Mouse (Mus musculus) megakaryocyte, adult 5-6 weeks (primary cell): ENCODE data around the gene Itih4. TPM values are rescaled to one million over a fixed set of nuclear protein-coding genes. Genes with fewer than 3 reads are reported as not detected.
A peak's percentile ranks its signal among the peaks of the same experiment; 100 is the strongest.

Source experiments
- ATAC-seq: 2 replicates; pipeline ENCODE4 v1.8.0; 2016; ENCODE audit warnings: mild to moderate bottlenecking, inconsistent platforms; ENCODE audit not compliant: poor library complexity, severe bottlenecking
- total RNA-seq, 2 experiments: library from RNA; stranded (forward) in 1 of 2; stranded (reverse) in 1 of 2; fragments of 153-499, 151-499 nt in 1 of 2; fragments of 221-1000, 200-1000 nt in 1 of 2; gene quantifications; 2 replicates each; pipeline versions ENCODE4 v1.2.3 to v1.2.4; 2015 to 2017

The Itih4 gene
- total RNA-seq, 2 experiments from 2014 or later: not detected

DNA sequence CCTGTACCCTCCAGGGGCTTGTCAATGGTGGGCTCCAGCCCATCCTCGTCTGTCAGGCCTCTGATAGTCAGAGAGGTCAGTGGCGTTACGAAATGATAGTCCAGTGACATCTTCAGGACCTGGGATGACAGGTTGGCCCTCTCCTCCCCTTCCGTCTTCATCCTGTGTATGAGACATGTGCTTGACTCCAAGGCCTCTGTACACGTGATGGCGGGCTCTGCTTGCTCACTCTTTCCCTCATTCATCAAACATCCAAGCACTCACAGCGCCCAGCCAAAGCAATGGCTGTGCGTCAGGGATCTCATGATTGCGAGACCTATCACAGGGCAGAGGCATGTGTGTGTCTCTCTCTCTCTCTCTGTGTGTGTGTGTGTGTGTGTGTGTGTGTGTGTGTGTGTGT, 47.1 kb downstream of the Itih4 start:
- no peak for ATAC-seq

DNA sequence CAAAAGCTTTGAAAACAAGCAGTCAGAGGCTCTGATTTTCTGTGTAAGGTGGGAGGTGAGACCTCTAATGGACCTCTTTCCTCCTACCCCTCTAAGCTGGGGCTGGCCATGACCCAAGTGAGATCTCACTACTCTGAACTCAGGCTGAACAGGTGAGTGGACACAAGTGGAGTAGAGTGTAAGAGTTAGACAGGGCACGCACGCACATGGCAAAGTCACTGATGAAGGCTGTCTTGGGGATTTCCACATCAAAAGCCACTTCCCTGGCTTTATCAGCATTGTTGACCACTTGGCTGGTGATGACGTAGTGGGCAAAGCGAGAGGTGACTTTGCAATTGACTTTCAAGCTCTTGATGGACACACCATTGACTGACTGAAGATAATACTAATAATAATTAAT, 56.0 kb downstream of the Itih4 start:
- 0 out of 2 replicates have a peak, but pooled peaks have one; percentile 33 for ATAC-seq

DNA sequence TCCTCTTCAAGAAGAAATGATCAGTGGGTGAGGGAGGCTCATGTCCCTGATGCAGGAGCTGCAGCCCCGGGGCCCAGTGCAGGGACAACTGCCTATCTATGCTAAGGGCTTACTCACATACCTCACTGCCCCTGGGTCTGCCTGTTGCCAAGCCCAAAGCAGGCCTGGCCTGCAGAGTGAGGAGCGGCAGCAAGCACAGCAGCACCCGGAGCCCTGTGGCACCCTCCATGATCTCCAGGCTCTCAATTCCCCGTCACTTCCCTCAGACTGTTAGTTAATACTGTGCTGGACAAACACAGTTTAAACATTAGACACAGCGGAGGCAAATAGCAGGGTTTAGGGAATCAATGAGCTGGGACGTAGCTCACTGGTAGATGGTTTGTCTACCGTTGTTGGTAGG, 56.8 kb downstream of the Itih4 start, which contains the start of gene Itih1:
Gene Itih1 (minus strand): TSS at position 252 of the 400 bp plus-strand sequence.
- ATAC-seq: no peak

DNA sequence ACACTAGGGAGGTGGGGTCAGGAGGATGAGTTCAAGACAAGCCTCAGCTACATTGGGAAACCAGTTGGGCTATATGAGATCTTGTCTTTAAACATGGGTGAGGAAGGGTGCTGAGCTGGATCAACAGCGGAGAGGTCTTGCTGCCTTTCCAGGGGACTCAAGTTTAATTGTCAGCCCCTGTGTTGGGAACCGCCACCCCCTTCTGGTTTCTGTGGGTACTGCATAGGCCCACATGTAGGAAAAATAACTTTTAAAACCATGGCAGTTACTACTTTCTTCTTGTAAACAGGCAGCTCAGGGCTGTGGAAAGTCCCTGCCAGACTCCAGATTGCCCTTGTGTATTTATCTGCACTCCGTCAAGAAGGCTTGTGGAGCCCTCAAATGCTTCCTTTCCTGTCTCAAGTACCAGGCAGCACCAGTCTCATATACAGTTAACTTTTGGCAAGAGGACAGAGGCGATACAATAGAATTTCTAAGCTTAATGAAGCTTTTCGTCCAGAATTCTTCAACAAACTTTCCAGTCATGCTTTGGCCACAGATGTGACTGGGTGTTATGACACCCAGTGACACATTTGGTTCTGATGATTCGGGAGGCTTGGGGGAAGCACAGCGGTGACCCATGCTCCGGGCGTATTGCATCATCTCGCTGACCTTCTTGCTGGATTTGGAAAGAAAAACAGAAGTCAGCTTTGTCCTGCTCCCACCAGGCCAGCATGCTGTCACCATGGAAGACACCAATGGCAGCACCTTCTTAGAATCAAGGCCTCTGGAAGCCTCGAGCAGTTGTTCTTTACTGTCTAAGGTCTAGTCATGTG, 57.8 kb downstream of the Itih4 start:
- peak; percentile 64 for ATAC-seq

DNA sequence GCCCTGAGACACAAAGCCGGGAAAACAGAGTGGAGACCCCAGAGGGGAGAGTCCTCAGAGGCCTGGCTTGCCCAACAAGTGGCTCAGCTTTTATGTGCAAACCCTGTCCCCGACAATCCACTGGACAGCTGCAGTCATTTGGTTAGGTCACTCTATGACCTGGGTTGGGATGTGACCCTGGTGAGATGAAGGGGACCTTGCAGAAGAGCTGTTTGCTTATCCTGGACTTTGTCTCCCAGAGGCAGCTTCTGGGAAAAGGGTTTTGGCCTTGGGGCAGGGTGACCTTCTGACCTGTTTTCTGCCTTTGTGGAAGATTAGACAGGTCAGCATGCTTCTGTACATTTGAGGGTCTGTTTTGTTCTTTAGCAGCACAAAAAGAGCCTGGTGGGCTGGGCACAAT, 58.5 kb downstream of the Itih4 start:
- ATAC-seq: no peak

DNA sequence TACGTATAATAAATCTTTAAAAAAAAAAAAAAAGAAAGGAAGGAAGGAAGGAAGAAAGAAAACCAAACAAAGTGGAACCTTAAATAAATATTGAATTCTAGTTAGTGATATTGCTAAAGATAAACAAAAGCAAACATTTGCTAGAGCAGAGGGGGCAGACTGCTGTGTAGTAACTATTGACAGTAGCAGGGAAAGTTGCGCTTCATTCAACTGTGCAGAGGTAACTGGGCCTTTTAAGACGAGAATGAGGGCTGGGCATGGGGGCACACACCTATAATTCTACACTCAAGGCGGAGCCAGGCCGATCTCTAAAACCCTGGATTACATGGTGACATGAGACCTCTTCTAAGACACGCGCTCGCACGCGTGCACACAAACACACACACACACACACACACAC, 63.7 kb downstream of the Itih4 start:
- no peak for ATAC-seq

DNA sequence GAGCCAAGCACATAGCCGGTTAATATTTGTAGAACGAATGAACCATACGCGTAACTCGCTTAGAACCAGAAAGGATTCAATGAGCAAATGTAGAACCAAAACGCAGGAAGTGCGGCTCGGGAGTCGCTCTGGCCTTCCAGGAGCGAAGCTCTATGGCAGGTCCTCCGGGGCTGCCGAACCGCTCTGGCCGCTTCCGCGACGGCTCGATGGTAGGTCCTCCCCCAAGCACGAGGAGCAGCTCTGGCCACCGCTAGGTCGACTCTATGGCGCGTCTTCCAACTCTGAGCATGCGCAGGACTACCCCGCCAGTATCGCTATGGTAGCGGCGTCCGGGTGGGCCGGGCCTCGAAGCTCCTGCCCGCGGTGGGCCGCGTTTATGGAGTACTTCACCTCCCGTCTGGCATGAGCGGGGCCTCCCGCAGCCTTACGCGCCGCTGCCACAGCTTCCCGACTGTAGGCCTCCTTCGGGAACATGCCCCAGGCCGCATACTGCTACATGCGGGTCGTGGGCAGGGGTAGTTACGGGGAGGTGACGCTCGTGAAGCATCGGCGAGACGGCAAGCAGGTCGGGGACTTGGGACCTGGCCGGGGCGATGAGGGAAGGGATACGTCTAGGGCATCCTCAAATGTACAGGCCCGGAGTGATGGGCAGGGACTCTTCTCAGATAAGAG, 65.0 kb downstream of the Itih4 start, which contains the start of gene Nek4:
Gene Nek4 (plus strand): TSS at position 224 of the 672 bp plus-strand sequence.
- ATAC-seq: peak; percentile 100

Other genes starting within 250 kb of the Itih4 start
- gene Rft1, start 232.1 kb upstream of the Itih4 start, total RNA-seq (2015): 7.4 and 11.0 TPM in 2 replicates
- gene Rft1, start 232.1 kb upstream of the Itih4 start, total RNA-seq (2017): 12.8 TPM in 2 replicates
- 6.5 and 7.0 TPM in 2 replicates for gene Sfmbt1, start 171.6 kb upstream of the Itih4 start, total RNA-seq (2015)
- gene Sfmbt1, start 171.6 kb upstream of the Itih4 start, total RNA-seq (2017): 7.3 and 7.6 TPM in 2 replicates
- 7.9 and 9.0 TPM in 2 replicates for gene Tmem110, start 60.9 kb upstream of the Itih4 start, total RNA-seq (2015)
- gene Tmem110, start 60.9 kb upstream of the Itih4 start, total RNA-seq (2017): 12.0 and 12.2 TPM in 2 replicates
- 0.91 and 1.8 TPM in 2 replicates for gene Mustn1, start 7.3 kb upstream of the Itih4 start, total RNA-seq (2015)
- 0.16 TPM in 1 of 2 replicates, not detected in the other for gene Mustn1, start 7.3 kb upstream of the Itih4 start, total RNA-seq (2017)
- gene Itih3, start 37.3 kb downstream of the Itih4 start, total RNA-seq (2015): not detected in 2 replicates
- not detected in 2 replicates for gene Itih3, start 37.3 kb downstream of the Itih4 start, total RNA-seq (2017)
- not detected in 2 replicates for gene Itih1, start 56.8 kb downstream of the Itih4 start, total RNA-seq (2015)
- not detected in 2 replicates for gene Itih1, start 56.8 kb downstream of the Itih4 start, total RNA-seq (2017)
- gene Nek4, start 64.9 kb downstream of the Itih4 start, total RNA-seq (2015): 4.3 and 4.9 TPM in 2 replicates
- 5.2 and 7.6 TPM in 2 replicates for gene Nek4, start 64.9 kb downstream of the Itih4 start, total RNA-seq (2017)
- 22.8 and 32.1 TPM in 2 replicates for gene Glt8d1, start 114.9 kb downstream of the Itih4 start, total RNA-seq (2015)
- gene Glt8d1, start 114.9 kb downstream of the Itih4 start, total RNA-seq (2017): 20.2 and 28.3 TPM in 2 replicates
- 179 and 205 TPM in 2 replicates for gene Spcs1, start 115.2 kb downstream of the Itih4 start, total RNA-seq (2015)
- gene Spcs1, start 115.2 kb downstream of the Itih4 start, total RNA-seq (2017): 80.1 and 82.1 TPM in 2 replicates
- 73.6 and 77.6 TPM in 2 replicates for gene Pbrm1, start 132.7 kb downstream of the Itih4 start, total RNA-seq (2015)
- 63.1 and 71.9 TPM in 2 replicates for gene Pbrm1, start 132.7 kb downstream of the Itih4 start, total RNA-seq (2017)
- 45.8 and 55.3 TPM in 2 replicates for gene Gnl3, start 132.7 kb downstream of the Itih4 start, total RNA-seq (2015)
- 48.6 and 60.6 TPM in 2 replicates for gene Gnl3, start 132.7 kb downstream of the Itih4 start, total RNA-seq (2017)
- gene Smim4, start 242.5 kb downstream of the Itih4 start, total RNA-seq (2015): 65.2 and 73.3 TPM in 2 replicates
- 34.8 and 42.5 TPM in 2 replicates for gene Smim4, start 242.5 kb downstream of the Itih4 start, total RNA-seq (2017)
- gene Nt5dc2, start 244.6 kb downstream of the Itih4 start, total RNA-seq (2015): 20.6 and 21.0 TPM in 2 replicates
- 24.1 and 29.0 TPM in 2 replicates for gene Nt5dc2, start 244.6 kb downstream of the Itih4 start, total RNA-seq (2017)